Mouse (Mus musculus): ENCODE results near the gene Krtap16-3. TPM values are rescaled to one million over a fixed set of nuclear protein-coding genes. Genes with fewer than 3 reads are reported as not detected.

Krtap16-3 gene
- not detected in 2 replicates for polyA plus RNA-seq (2016; fragmentation: Nextera tagmentation; extraction: Ambion mirVana)

- no peaks in the 10 kb centered on the region for H3K27me3 ChIP-seq (ENCODE audit: insufficient read depth, poor library complexity, severe bottlenecking)
- H3K4me1 ChIP-seq, result no peaks in the 10 kb centered on the region
- no peak for DNase-seq (ENCODE audit: low spot score)
- no peaks in the 10 kb centered on the region for H3K36me3 ChIP-seq
- no peak within 1 kb of the TSS for H3K27ac ChIP-seq
- no peak within 1 kb of the TSS for H3K4me3 ChIP-seq
- 84% methylated on average over 7 of the region's 7 CpGs for WGBS
- peaks cover 4% of the 10 kb centered on the region; the same call in 1 of the 2 replicates for H3K9me3 ChIP-seq
Measured at GRCm38 (mm10) chr16:88962773-88963172, at the start of gene Krtap16-3. TSS of gene Krtap16-3 (minus strand) at chr16:88962873.

GRCm38 (mm10) chr16:89010659-89011058 lies 48.0 kb upstream of the Krtap16-3 start, which contains the start of gene Krtap22-2:
TSS of gene Krtap22-2 (minus strand) at chr16:89010759.
- Histone ChIP-seq H3K36me3 (no peaks in the 10 kb centered on the region), H3K9me3 (no peaks in the 10 kb centered on the region), H3K27me3 (ENCODE audit: insufficient read depth, poor library complexity, severe bottlenecking) (no peaks in the 10 kb centered on the region), H3K4me1 (no peaks in the 10 kb centered on the region), H3K4me3 (no peak within 1 kb of the TSS), H3K27ac (no peak within 1 kb of the TSS)
- 71% methylated on average over 5 of the region's 5 CpGs for WGBS
- no peak for DNase-seq (ENCODE audit: low spot score)

GRCm38 (mm10) chr16:88941106-88941505 lies 21.6 kb downstream of the Krtap16-3 start:
- 83% methylated on average over 6 of the region's 6 CpGs for WGBS
- no peak for DNase-seq (ENCODE audit: low spot score)
- no peaks in the 10 kb centered on the region for H3K9me3 ChIP-seq
- H3K27me3 ChIP-seq (ENCODE audit: insufficient read depth, poor library complexity, severe bottlenecking), result no peaks in the 10 kb centered on the region
- no peak overlapping the region for H3K27ac ChIP-seq
- H3K4me1 ChIP-seq, result no peaks in the 10 kb centered on the region
- H3K4me3 ChIP-seq, result no peak overlapping the region
- H3K36me3 ChIP-seq, result no peaks in the 10 kb centered on the region

- 65% methylated on average over 7 of the region's 7 CpGs for WGBS
- DNase-seq (ENCODE audit: low spot score), result no peak
Measured at GRCm38 (mm10) chr16:88938252-88938651, 24.4 kb downstream of the Krtap16-3 start.

GRCm38 (mm10) chr16:88932165-88932564 lies 30.5 kb downstream of the Krtap16-3 start, which contains the start of gene Krtap19-9b:
TSS of gene Krtap19-9b (minus strand) at chr16:88932265.
- WGBS, result 84% methylated on average over 3 of the region's 3 CpGs
- DNase-seq (ENCODE audit: low spot score), result no peak
- no peaks in the 10 kb centered on the region for H3K27me3 ChIP-seq (ENCODE audit: insufficient read depth, poor library complexity, severe bottlenecking)
- no peak within 1 kb of the TSS for H3K4me3 ChIP-seq
- H3K4me1 ChIP-seq, result no peaks in the 10 kb centered on the region
- H3K36me3 ChIP-seq, result no peaks in the 10 kb centered on the region
- no peak within 1 kb of the TSS for H3K27ac ChIP-seq
- no peaks in the 10 kb centered on the region for H3K9me3 ChIP-seq

More at GRCm38 (mm10) chr16:88938252-88938651, 24.4 kb downstream of the Krtap16-3 start:
- no peak overlapping the region for H3K4me3 ChIP-seq
- no peak overlapping the region for H3K27ac ChIP-seq
- no peaks in the 10 kb centered on the region for H3K36me3 ChIP-seq
- no peaks in the 10 kb centered on the region for H3K27me3 ChIP-seq (ENCODE audit: insufficient read depth, poor library complexity, severe bottlenecking)
- no peaks in the 10 kb centered on the region for H3K4me1 ChIP-seq
- H3K9me3 ChIP-seq, result no peaks in the 10 kb centered on the region

Other genes with a start within 250 kb of the Krtap16-3 start
- not detected in 2 replicates for gene Krtap13-1, start 234.0 kb downstream of the Krtap16-3 start, polyA plus RNA-seq (2016; fragmentation: Nextera tagmentation; extraction: Ambion mirVana)
- not detected in 2 replicates for gene Krtap13, start 211.2 kb downstream of the Krtap16-3 start, polyA plus RNA-seq (2016; fragmentation: Nextera tagmentation; extraction: Ambion mirVana)
- not detected in 2 replicates for gene 2310034C09Rik, start 204.0 kb downstream of the Krtap16-3 start, polyA plus RNA-seq (2016; fragmentation: Nextera tagmentation; extraction: Ambion mirVana)
- gene 2310057N15Rik, start 188.7 kb downstream of the Krtap16-3 start, polyA plus RNA-seq (2016; fragmentation: Nextera tagmentation; extraction: Ambion mirVana), result not detected in 2 replicates
- not detected in 2 replicates for gene Gm5965, start 185.0 kb downstream of the Krtap16-3 start, polyA plus RNA-seq (2016; fragmentation: Nextera tagmentation; extraction: Ambion mirVana)
- gene Gm20741, start 150.7 kb downstream of the Krtap16-3 start, polyA plus RNA-seq (2016; fragmentation: Nextera tagmentation; extraction: Ambion mirVana), result not detected in 2 replicates
- not detected in 2 replicates for gene Krtap15, start 142.7 kb downstream of the Krtap16-3 start, polyA plus RNA-seq (2016; fragmentation: Nextera tagmentation; extraction: Ambion mirVana)
- not detected in 2 replicates for gene Krtap14, start 136.7 kb downstream of the Krtap16-3 start, polyA plus RNA-seq (2016; fragmentation: Nextera tagmentation; extraction: Ambion mirVana)
- gene Krtap19-1, start 93.5 kb downstream of the Krtap16-3 start, polyA plus RNA-seq (2016; fragmentation: Nextera tagmentation; extraction: Ambion mirVana), result not detected in 2 replicates
- not detected in 2 replicates for gene Krtap19-2, start 88.6 kb downstream of the Krtap16-3 start, polyA plus RNA-seq (2016; fragmentation: Nextera tagmentation; extraction: Ambion mirVana)
- not detected in 2 replicates for gene Krtap19-3, start 84.8 kb downstream of the Krtap16-3 start, polyA plus RNA-seq (2016; fragmentation: Nextera tagmentation; extraction: Ambion mirVana)
- gene Krtap19-4, start 77.8 kb downstream of the Krtap16-3 start, polyA plus RNA-seq (2016; fragmentation: Nextera tagmentation; extraction: Ambion mirVana), result not detected in 2 replicates
- not detected in 2 replicates for gene Krtap19-5, start 66.4 kb downstream of the Krtap16-3 start, polyA plus RNA-seq (2016; fragmentation: Nextera tagmentation; extraction: Ambion mirVana)
- not detected in 2 replicates for gene Krtap19-9b, start 30.6 kb downstream of the Krtap16-3 start, polyA plus RNA-seq (2016; fragmentation: Nextera tagmentation; extraction: Ambion mirVana)
- not detected in 2 replicates for gene Krtap22-2, start 47.9 kb upstream of the Krtap16-3 start, polyA plus RNA-seq (2016; fragmentation: Nextera tagmentation; extraction: Ambion mirVana)
- not detected in 2 replicates for gene Gm10229, start 52.4 kb upstream of the Krtap16-3 start, polyA plus RNA-seq (2016; fragmentation: Nextera tagmentation; extraction: Ambion mirVana)
- gene Krtap6-1, start 68.8 kb upstream of the Krtap16-3 start, polyA plus RNA-seq (2016; fragmentation: Nextera tagmentation; extraction: Ambion mirVana), result not detected in 2 replicates
- not detected in 2 replicates for gene Gm10228, start 78.6 kb upstream of the Krtap16-3 start, polyA plus RNA-seq (2016; fragmentation: Nextera tagmentation; extraction: Ambion mirVana)
- not detected in 2 replicates for gene Krtap6-5, start 85.0 kb upstream of the Krtap16-3 start, polyA plus RNA-seq (2016; fragmentation: Nextera tagmentation; extraction: Ambion mirVana)
- gene 1110025L11Rik, start 101.1 kb upstream of the Krtap16-3 start, polyA plus RNA-seq (2016; fragmentation: Nextera tagmentation; extraction: Ambion mirVana), result not detected in 2 replicates
- gene Krtap6-3, start 121.1 kb upstream of the Krtap16-3 start, polyA plus RNA-seq (2016; fragmentation: Nextera tagmentation; extraction: Ambion mirVana), result not detected in 2 replicates
- not detected in 2 replicates for gene Gm6358, start 178.0 kb upstream of the Krtap16-3 start, polyA plus RNA-seq (2016; fragmentation: Nextera tagmentation; extraction: Ambion mirVana)
- not detected in 2 replicates for gene Gm10061, start 188.2 kb upstream of the Krtap16-3 start, polyA plus RNA-seq (2016; fragmentation: Nextera tagmentation; extraction: Ambion mirVana)
- gene Gm9789, start 195.1 kb upstream of the Krtap16-3 start, polyA plus RNA-seq (2016; fragmentation: Nextera tagmentation; extraction: Ambion mirVana), result not detected in 2 replicates
- not detected in 2 replicates for gene Gm7735, start 206.6 kb upstream of the Krtap16-3 start, polyA plus RNA-seq (2016; fragmentation: Nextera tagmentation; extraction: Ambion mirVana)
- not detected in 2 replicates for gene 1110057P08Rik, start 211.9 kb upstream of the Krtap16-3 start, polyA plus RNA-seq (2016; fragmentation: Nextera tagmentation; extraction: Ambion mirVana)
- not detected in 2 replicates for gene Krtap20-2, start 243.0 kb upstream of the Krtap16-3 start, polyA plus RNA-seq (2016; fragmentation: Nextera tagmentation; extraction: Ambion mirVana)